Mouse (Mus musculus): ENCODE results near the gene Esrrg. TPM values are rescaled to one million over a fixed set of nuclear protein-coding genes. Genes with fewer than 3 reads are reported as not detected.

The Esrrg gene
- total and polyA plus RNA-seq, 3 experiments = 0.01 TPM; not detected in 2

DNA sequence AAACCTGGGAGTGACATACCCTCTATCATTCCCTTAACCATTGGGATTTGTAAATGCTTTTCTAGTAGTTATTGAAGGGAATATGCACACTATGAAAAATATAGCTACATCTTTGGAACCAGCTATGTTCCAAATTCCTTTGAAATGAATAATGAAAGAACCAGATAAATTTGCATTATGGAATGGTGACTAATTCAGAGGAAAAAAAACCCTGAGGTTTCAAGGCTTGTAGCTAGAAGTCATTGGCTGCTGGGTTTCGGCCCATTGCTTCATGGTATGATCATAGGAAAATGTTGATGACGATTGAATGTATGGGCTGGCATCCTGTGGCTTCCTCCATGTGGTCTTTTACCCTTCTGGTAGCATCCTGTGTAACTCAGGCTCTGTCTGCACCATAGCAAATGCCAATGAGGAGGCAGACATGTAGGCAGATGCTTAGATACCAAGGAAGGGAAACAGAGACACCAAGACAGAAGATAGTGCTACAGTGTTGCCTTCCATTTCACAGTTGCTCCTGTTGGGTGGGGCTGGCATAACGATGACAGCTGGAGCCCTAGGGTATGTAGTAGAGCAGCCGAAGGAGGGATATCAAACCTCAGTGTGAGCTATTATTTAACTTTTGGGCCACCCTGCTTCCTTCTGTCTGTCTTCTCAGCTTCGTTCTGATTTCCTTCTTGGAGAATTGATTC lies 624.6 kb downstream of the Esrrg start:
- Histone ChIP-seq H3K27ac (ENCODE audit: control insufficient read depth, low read depth, low read length) (no peak overlapping the region), H3K79me2 (ENCODE audit: control insufficient read depth, insufficient read depth, low read length, poor library complexity) (no peaks in the 10 kb centered on the region)

GRCm38 (mm10) chr1:188238636-188239035 lies 630.0 kb downstream of the Esrrg start:
- Histone ChIP-seq H3K9me3 (replicated peaks; ENCODE audit: insufficient read depth, low read length) (no peaks in the 10 kb centered on the region), H3K4me3 (ENCODE audit: control insufficient read depth in 1 of 2, insufficient read depth in 1 of 2, low read depth in 2 of 2, low read length in 2 of 2) (no peak overlapping the region)

More for the DNA sequence above, 624.6 kb downstream of the Esrrg start:
- Histone ChIP-seq H3K27me3 (ENCODE audit: control insufficient read depth in 1 of 2, insufficient read depth in 2 of 2, low read length in 2 of 2) (no peaks in the 10 kb centered on the region; a peak in 2 of 4 replicates), H3K9ac (ENCODE audit: control insufficient read depth, low read depth, low read length, poor library complexity, severe bottlenecking) (no peak overlapping the region), H3K9me3 (replicated peaks; ENCODE audit: insufficient read depth, low read length) (no peaks in the 10 kb centered on the region), H3K36me3 (ENCODE audit: control insufficient read depth in 1 of 2, insufficient read depth in 2 of 2, low read length in 2 of 2) (no peaks in the 10 kb centered on the region), H3K4me1 (ENCODE audit: control insufficient read depth in 1 of 2, insufficient read depth in 2 of 2, low read length in 2 of 2) (no peaks in the 10 kb centered on the region), H3K4me3 (ENCODE audit: control insufficient read depth in 1 of 2, insufficient read depth in 1 of 2, low read depth in 2 of 2, low read length in 2 of 2) (no peak overlapping the region)
- no peak for DNase-seq (ENCODE audit: low read depth, low spot score)
- TF ChIP-seq EP300 (IDR thresholded peaks at IDR 0.05; ENCODE audit: low read depth in 1 of 2, low read length in 2 of 2) (no peak), RAD21 (IDR thresholded peaks at IDR 0.05; ENCODE audit: low read depth, low read length) (no peak), ZKSCAN1 (IDR thresholded peaks at IDR 0.05; ENCODE audit: low read depth, low read length) (no peak), UBTF (IDR thresholded peaks at IDR 0.05; ENCODE audit: borderline replicate concordance, insufficient read depth, low read depth, low read length) (no peak), KAT2A (conservative IDR thresholded peaks at IDR 0.05; ENCODE audit: low read depth, low read length) (no peak), TBP (IDR thresholded peaks at IDR 0.05; ENCODE audit: low read depth, low read length) (no peak), ZC3H11A (IDR thresholded peaks at IDR 0.05; ENCODE audit: low read depth, low read length) (no peak), MYC (IDR thresholded peaks at IDR 0.05; ENCODE audit: low read depth, low read length) (no peak), TCF12 (IDR thresholded peaks at IDR 0.05; ENCODE audit: low read depth, low read length) (no peak), CTCF (IDR thresholded peaks at IDR 0.05 in 2 of 3, conservative IDR thresholded peaks at IDR 0.05 in 1 of 3; ENCODE audit: control insufficient read depth in 1 of 3, insufficient read depth in 1 of 3, low read depth in 2 of 3, low read length in 3 of 3, poor library complexity in 1 of 3, severe bottlenecking in 1 of 3) (no peak), SIN3A (IDR thresholded peaks at IDR 0.05; ENCODE audit: low read length) (no peak), E2F4 (IDR thresholded peaks at IDR 0.05; ENCODE audit: borderline replicate concordance, low read depth, low read length) (no peak), USF2 (IDR thresholded peaks at IDR 0.05; ENCODE audit: borderline replicate concordance in 1 of 2, insufficient read depth in 1 of 2, low read depth in 1 of 2, low read length in 2 of 2) (no peak), SMC3 (IDR thresholded peaks at IDR 0.05; ENCODE audit: low read depth, low read length) (no peak), MEF2A (IDR thresholded peaks at IDR 0.05; ENCODE audit: extremely low read depth, insufficient replicate concordance, low read depth, low read length, poor library complexity, severe bottlenecking) (no peak), ETS1 (IDR thresholded peaks at IDR 0.05; ENCODE audit: low read depth, low read length) (no peak), CHD1 (IDR thresholded peaks at IDR 0.05; ENCODE audit: low read depth, low read length) (no peak), ELF1 (IDR thresholded peaks at IDR 0.05; ENCODE audit: low read depth, low read length) (no peak), POLR2AphosphoS5 (IDR thresholded peaks at IDR 0.05; ENCODE audit: borderline replicate concordance, low read depth, low read length) (no peak), BHLHE40 (IDR thresholded peaks at IDR 0.05; ENCODE audit: borderline replicate concordance, low read depth, low read length) (no peak)

More at GRCm38 (mm10) chr1:188238636-188239035, 630.0 kb downstream of the Esrrg start:
- Histone ChIP-seq H3K79me2 (ENCODE audit: control insufficient read depth, insufficient read depth, low read length, poor library complexity) (no peaks in the 10 kb centered on the region), H3K36me3 (ENCODE audit: control insufficient read depth in 1 of 2, insufficient read depth in 2 of 2, low read length in 2 of 2) (no peaks in the 10 kb centered on the region), H3K9ac (ENCODE audit: control insufficient read depth, low read depth, low read length, poor library complexity, severe bottlenecking) (no peak overlapping the region), H3K27ac (ENCODE audit: control insufficient read depth, low read depth, low read length) (no peak overlapping the region), H3K27me3 (ENCODE audit: control insufficient read depth in 1 of 2, insufficient read depth in 2 of 2, low read length in 2 of 2) (no peaks in the 10 kb centered on the region; a peak in 1 of 4 replicates), H3K4me1 (ENCODE audit: control insufficient read depth in 1 of 2, insufficient read depth in 2 of 2, low read length in 2 of 2) (no peaks in the 10 kb centered on the region)
- DNase-seq (ENCODE audit: low read depth, low spot score) = no peak
- TF ChIP-seq ZC3H11A (IDR thresholded peaks at IDR 0.05; ENCODE audit: low read depth, low read length) (no peak), CHD1 (IDR thresholded peaks at IDR 0.05; ENCODE audit: low read depth, low read length) (no peak), MAZ (IDR thresholded peaks at IDR 0.05; ENCODE audit: low read depth, low read length) (no peak), ZMIZ1 (IDR thresholded peaks at IDR 0.05; ENCODE audit: low read depth, low read length) (no peak), CTCF (IDR thresholded peaks at IDR 0.05 in 2 of 3, conservative IDR thresholded peaks at IDR 0.05 in 1 of 3; ENCODE audit: control insufficient read depth in 1 of 3, insufficient read depth in 1 of 3, low read depth in 2 of 3, low read length in 3 of 3, poor library complexity in 1 of 3, severe bottlenecking in 1 of 3) (no peak), ELF1 (IDR thresholded peaks at IDR 0.05; ENCODE audit: low read depth, low read length) (no peak), GATA1 (IDR thresholded peaks at IDR 0.05; ENCODE audit: low read depth, low read length) (no peak), ETS1 (IDR thresholded peaks at IDR 0.05; ENCODE audit: low read depth, low read length) (no peak), SMC3 (IDR thresholded peaks at IDR 0.05; ENCODE audit: low read depth, low read length) (no peak), HCFC1 (IDR thresholded peaks at IDR 0.05; ENCODE audit: low read depth, low read length) (no peak), NELFE (IDR thresholded peaks at IDR 0.05; ENCODE audit: low read depth, low read length) (no peak), ZKSCAN1 (IDR thresholded peaks at IDR 0.05; ENCODE audit: low read depth, low read length) (no peak), MYB (IDR thresholded peaks at IDR 0.05; ENCODE audit: low read depth, low read length) (no peak), TCF12 (IDR thresholded peaks at IDR 0.05; ENCODE audit: low read depth, low read length) (no peak), POLR2A (IDR thresholded peaks at IDR 0.05; ENCODE audit: control insufficient read depth in 1 of 2, insufficient read depth in 1 of 2, low read depth in 1 of 2, low read length in 2 of 2, poor library complexity in 1 of 2) (no peak), USF2 (IDR thresholded peaks at IDR 0.05; ENCODE audit: borderline replicate concordance in 1 of 2, insufficient read depth in 1 of 2, low read depth in 1 of 2, low read length in 2 of 2) (no peak), SIN3A (IDR thresholded peaks at IDR 0.05; ENCODE audit: low read length) (no peak)
